Mouse (Mus musculus) splenic B cell, adult 2 months (primary cell): ENCODE results near the gene Dse.
A peak's percentile ranks its signal among the peaks of the same experiment; 100 is the strongest.

Experiments
- DNase-seq: peaks from one replicate; pipeline ENCODE4 v3.0.0-alpha.2; 2011; ENCODE audit warnings: low read depth, low spot score
- H3K27me3 ChIP-seq: 2 replicates; pipeline ENCODE4 v1.6.1; 2012; ENCODE audit warnings: mild to moderate bottlenecking, low read length, moderate library complexity, mixed read lengths; ENCODE audit not compliant: control insufficient read depth, poor library complexity, insufficient read depth, severe bottlenecking
- H3K36me3 ChIP-seq: 2 replicates; pipeline ENCODE4 v1.6.1; 2012; ENCODE audit warnings: mild to moderate bottlenecking, low read length, moderate library complexity, mixed read lengths; ENCODE audit not compliant: control insufficient read depth, poor library complexity, insufficient read depth, severe bottlenecking

Gene Dse

GRCm38 (mm10) chr10:34128391-34128790, 79.1 kb downstream of the Dse start:
- Histone ChIP-seq H3K27me3 (no peaks in the 10 kb centered on the region), H3K36me3 (no peaks in the 10 kb centered on the region)
- DNase-seq: no peak

DNA sequence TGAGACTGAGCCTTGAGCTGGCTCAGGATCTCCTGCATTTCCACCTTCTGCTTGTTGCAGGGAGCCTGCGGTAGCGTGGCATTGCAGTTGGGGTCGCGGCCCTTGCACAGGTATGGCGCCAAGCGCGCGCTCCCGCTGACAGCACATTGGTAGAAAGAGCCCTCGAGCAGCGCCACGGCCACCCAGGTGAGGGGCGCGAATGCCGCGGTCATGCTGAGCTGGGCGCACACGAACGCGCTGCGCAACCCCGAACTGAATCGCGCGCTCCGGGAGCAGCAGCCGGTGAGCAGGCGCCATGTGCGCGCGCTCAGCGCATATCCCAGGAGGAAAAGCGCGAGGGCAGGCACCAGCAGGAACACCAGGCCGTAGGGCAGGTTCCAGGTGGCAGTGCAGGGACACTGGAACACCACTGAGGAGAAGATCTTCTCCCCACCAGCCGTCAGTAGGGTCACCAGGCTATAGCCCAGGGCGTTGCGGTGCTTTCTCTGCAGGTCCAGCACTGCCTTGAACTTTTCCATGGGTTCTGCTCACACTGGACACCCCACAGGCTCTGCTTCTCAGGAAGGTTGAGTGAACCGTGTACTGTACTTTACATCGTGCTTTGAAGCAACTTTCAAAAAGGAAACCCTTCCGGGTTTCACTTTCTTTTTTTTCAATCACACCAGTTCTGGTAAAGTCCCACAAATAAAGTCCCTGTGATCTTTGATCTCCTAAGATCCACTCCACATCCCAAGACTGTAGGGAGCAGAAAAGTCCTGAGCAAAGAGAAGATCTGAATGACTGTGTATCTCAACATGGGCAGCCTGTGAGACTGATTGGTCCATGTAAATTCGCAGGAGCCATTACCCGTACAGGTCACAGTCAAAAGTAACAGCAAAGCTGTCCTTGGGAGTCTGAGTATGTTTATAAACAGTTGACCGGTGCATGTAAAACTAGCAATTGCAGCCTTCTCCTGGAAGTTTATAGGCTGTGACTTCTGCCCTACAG, 79.8 kb downstream of the Dse start, which contains the start of gene Calhm6:
Gene Calhm6 (minus strand): TSS at position 593 of the 987 bp plus-strand sequence.
- Histone ChIP-seq H3K27me3 (no peaks in the 10 kb centered on the region), H3K36me3 (no peaks in the 10 kb centered on the region)
- DNase-seq: peak; percentile 53

DNA sequence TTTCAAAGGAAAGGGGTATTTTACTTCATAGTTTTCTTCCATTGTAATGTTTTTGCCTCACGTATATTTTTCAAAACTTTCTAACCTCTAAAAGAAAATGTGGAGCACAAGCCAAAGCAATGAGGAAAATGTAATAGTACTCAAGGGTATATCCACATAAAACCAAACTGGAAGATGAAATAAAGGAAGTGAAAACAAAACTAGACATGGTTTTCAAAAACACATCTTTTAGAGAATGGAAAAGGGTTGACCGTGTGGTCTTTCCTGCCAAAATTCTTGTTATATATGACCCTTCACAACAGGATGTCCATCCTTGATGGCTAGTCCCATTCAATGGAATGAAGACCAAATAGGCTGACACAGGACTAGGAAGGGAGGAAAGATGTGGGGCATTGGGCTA, 89.1 kb downstream of the Dse start:
- H3K36me3 ChIP-seq: no peaks in the 10 kb centered on the region
- no peaks in the 10 kb centered on the region for H3K27me3 ChIP-seq
- no peak for DNase-seq

DNA sequence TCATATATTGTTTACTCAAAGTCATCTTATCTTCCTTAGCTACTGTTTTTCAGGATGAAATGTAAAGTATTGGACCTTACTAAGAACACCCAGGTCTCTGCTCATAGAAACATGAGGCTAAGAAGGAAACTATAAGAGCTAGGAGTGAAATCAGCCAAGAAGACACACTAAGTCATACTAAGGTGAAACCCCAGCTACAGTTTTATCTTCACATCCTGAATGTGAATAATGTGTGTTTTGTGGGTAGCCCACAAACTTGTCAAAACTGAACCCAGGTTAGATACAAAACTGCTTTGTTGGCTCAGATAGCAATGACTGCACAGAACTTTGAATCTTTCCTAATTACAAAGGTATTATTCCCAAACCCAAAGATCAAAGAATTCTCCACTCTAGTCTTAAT, 89.7 kb downstream of the Dse start:
- DNase-seq: peak; percentile 28
- H3K36me3 ChIP-seq: no peaks in the 10 kb centered on the region
- H3K27me3 ChIP-seq: no peaks in the 10 kb centered on the region

- DNase-seq: no peak
- no peaks in the 10 kb centered on the region for H3K36me3 ChIP-seq
- no peaks in the 10 kb centered on the region for H3K27me3 ChIP-seq
Observed at GRCm38 (mm10) chr10:34117131-34117530, 90.4 kb downstream of the Dse start.

- Histone ChIP-seq H3K36me3 (no peaks in the 10 kb centered on the region), H3K27me3 (no peaks in the 10 kb centered on the region)
- DNase-seq: no peak
Observed at GRCm38 (mm10) chr10:34111964-34112738, 95.4 kb downstream of the Dse start.

GRCm38 (mm10) chr10:34110863-34111465, 96.6 kb downstream of the Dse start:
- no peaks in the 10 kb centered on the region for H3K27me3 ChIP-seq
- H3K36me3 ChIP-seq: no peaks in the 10 kb centered on the region
- no peak for DNase-seq
